Mouse (Mus musculus): Measurements from ENCODE around the gene Nectin2.
"Not testable (repeated sequence)": the region's sequence is repeated elsewhere in the genome, so short reads cannot be mapped to it uniquely, and the experiment has no call there.

The Nectin2 gene

DNA sequence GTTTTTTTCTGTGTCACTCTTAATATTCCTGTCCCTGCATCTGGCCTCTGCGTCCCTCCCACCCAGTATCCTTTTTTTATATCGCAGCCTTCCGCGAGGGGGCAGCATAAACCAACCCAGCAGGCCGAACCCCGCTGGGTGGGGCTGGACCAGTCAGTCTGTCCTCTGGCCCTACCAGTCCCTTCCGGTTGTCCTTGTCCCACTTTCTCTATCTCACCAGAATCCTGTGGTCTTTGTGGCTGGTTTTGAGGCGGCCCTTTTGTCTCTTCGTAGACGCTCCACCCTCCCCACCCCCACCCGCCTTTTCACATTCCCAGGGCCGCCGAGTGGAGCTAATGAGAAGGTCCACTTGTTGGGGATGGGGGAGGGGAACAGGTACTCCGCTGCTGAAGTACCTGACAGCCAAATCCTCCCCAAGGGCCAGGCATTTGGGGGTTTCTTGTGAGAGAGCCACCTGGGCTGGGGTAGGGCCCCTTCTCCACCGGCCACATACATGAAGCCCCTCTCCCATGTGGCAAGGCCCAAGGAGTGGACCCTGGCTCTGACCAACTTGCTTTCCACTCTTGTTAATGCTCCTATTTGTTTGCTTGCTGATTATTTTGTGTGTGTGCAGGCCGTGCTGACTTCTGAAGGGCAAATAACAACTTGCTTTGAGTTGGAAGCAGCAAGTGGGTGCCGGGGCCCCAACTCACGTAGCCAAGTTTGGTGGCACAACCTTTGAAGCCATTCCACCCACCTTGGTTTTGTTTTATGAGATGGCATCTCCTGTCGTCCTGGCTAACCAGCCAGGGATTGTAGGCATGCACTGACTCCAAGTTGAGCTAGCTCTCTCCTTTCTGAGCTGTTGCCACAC, at the start of gene Nectin2:
Gene Nectin2, minus strand, starts transcription at position 267 of the 853 bp plus-strand sequence.
- DNase-seq (ENCODE audit: low spot score) = peak; percentile 52

DNA sequence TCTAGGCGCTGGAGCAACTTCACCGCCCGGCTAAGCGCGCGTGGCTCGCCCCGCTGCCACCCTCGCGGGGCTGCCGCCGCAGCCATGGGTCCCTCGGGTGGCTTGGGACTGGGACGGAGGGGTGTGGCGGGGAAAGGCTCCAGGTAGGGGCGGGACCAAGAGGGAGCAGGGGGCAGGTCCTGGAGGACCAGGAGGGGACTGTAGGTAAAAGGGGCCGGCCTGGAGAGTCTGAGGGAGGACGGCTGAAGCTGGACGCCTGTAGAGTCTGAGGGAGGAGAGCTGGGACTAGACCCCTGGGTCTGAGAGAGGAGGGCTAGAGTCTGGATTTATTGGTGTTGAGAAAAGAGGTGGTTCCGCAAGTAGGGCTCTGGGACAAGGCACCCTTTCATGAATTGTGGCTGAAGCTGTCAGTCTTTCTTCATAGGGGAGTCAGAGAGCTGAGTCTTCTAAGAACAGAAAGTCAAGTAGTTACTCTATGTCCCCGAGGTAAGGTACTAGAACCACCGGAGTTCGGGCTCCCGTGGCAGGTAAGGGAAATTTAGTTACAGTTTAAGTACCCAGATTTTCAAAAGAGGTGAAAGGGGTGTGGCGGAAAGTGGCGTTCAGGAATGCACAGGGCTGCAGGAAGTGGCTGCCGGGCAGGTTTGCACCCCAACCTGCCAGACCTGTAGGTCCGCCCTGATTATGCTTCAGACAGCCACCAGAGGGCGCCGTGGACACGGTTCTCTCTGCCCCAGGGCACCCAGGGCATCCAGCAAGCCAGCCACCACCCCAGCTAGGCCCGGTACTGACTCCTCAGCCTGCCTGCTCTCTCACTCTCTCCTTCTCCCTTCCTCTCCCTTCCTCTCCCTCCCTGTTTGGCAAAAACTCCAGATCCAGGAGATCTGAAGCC, 46.7 kb upstream of the Nectin2 start, which contains the start of gene Cblc:
Gene Cblc, minus strand, starts transcription at position 113 of the 892 bp plus-strand sequence.
- DNase-seq (ENCODE audit: low spot score) = no peak

DNA sequence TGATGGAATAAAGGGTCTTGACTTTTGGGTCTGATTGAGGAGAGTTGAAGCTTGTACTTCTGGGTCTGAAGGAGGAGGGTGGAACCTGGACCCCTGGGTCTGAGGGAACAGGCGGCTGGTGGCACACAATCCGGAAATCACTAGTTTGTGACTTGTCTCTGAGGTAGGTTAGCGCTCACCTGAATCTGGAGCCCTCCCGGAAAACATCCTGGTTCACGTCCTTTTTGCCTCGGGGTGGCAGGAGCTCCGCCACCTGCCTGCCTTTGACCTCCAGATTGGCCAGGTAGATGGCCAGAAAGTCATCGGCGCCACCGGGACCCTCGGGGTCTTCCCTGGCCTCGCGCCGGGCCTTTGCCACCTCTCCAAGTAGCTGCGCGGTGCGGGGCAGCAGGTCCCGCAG, 46.0 kb upstream of the Nectin2 start:
- DNase-seq (ENCODE audit: low spot score) = no peak

DNA sequence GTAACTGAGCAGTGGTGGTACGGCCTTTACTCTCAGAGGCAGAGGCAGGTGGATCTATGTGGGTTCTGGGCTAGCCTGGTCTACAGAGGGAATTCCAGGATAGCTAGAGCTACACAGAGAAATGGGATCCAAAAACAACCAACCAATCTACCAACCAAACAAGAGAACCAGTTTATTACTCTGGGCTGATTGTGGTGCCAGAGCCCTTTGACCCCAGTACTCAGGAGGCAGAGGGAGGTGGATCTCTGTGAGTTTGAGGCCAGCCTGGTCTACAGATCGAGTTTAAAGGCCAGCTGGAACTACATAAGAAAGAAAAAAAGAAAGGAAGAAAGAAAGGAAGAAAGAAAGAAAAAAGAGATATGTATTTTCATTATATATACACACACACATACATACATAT, 45.0 kb upstream of the Nectin2 start:
- no peak for DNase-seq (ENCODE audit: low spot score)

DNA sequence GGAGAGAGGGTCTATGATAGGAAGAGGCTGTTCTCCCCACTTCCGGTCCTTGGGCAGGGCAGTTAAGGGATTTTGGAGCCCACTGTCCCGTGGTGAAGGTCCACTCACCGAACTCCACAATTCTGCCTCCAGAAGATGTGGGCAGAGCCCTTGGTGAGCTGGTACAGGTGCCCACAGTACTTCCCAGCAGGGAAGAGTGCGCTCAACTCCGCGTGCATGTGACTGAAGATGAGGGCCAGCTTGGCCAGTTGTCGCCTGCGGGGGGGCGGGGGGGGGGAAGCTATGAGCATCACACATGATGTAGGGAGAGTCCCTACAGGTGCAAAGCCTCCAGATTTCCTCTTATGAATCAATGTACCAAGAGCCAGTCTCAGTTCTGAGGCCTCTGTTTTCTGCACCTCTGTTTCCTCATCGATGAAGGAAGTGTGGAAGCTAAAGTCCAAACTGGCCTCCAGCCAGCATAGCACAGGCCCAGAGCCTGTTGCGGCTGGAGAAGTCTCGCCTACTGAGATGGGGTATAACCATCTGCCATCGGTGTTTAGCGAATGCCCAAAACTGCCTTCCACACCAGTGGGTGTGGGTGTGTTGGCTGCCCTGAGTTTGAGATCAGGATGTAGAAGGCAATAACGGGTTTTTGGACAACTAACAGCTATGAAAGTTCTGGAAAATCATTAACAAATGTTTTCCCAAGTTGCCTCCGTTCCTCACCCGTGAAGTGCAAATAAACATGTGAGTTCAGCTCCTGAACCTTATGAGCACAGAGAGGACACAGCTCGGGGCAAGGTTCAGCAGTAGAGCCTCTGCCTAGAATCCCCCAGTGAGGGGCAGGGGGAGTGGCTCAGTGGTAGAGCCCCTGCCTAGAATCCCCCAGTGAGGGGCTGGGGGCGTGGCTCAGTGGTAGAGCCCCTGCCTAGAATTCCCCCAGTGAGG, 42.7 kb upstream of the Nectin2 start:
- DNase-seq (ENCODE audit: low spot score) = no peak

DNA sequence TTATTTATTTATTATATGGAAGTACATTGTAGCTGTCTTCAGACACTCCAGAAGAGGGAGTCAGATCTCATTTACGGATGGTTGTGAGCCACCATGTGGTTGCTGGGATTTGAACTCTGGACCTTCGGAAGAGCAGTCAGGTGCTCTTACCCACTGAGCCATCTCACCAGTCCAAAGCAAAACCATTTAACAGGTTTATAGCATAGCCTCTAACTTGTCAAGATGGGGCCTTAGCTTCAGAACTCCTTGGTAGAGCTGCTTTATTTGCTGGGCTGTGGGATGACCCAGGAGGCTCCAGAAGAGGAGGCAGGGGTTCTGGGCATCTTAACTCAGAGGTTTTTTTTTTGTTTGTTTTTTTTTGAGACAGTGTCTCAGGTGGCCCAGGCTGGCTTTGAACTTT, 41.2 kb upstream of the Nectin2 start:
- not testable (repeated sequence) for DNase-seq (ENCODE audit: low spot score)

DNA sequence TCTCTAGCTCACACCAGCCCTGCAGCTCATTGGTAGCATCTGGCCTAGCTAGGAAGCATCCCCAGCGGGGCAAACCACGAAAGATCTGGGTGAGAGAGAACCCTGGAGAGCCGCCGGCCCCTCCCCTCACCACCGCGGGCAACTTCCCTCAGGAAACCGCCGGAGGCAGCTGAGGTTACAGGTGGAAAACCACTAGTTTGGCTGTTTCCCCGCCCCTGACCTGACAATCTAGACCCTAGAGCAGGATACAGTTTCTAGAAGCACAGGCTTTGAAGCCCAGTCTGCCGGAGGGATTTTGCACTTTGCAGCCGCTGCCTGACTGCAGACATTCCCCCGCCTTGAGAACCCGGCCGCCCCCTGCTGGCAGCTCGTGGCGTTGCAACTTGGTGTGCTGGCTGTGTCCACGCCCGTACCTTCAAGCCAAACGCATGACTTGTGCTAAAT, 39.6 kb upstream of the Nectin2 start:
- peak; percentile 66 for DNase-seq (ENCODE audit: low spot score)

DNA sequence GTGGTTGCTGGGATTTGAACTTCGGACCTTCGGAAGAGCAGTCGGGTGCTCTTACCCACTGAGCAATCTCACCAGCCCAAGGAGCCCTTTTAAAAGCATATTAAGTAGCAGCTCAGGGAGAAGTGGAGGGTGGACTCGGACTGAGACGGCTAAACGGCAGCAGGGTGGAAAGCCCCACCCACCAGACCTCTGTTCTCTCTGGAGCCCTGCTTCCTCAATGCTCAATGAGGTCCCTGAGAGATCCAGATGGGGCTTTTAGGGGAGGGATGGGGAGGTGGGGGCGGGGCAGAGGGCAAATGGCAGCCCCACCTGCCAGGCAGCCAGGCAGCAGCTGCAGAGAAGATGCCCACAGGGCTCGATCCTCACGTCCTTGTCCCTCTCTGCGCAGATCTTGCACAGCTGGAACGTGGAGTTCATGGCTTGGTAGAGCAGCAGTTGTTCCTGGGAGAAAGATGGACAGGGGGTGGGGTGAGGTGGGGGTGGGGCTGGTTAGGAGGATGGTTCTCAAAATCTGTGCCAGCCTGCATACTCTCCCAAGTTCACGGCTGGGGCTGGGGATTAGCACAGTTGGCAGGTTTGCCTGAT, 35.7 kb upstream of the Nectin2 start:
- DNase-seq (ENCODE audit: low spot score) = no peak

DNA sequence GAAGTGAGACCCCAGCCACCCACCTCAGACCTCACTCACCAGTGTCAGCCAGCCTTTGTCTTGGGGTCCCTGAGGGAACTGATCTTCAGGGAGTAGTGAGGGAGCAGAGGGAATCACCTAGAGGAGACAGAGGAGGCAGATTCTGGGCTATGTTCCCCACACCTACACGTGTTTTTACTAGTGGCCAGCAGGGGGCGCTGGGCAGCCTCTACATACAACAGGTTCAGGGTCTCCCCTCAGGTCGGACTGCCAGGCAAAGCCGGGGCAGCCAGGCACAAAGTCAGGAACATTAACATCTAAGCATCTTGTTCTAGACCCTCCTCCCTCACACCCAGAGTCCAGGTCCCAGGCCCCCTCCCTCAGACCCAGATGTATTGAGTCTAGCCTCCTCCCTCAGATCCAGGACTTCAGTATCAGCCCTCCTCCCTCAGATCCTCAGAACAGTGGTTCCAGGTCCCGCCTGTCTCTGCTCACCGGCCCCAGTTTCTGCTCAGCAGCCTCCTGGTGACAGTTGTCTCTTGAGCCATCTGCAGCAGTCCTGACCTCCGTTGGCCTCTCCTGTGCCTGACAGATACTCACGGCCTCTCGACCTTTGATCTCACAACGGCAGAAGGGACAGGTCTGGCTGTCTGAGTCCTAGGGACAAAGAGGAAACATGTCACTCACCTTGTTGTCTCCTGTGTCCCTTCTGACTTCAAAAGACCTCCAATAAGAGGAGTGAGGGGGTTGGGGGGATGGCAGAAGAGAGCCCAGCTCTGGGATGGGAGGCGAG, 34.7 kb upstream of the Nectin2 start:
- DNase-seq (ENCODE audit: low spot score) = no peak

DNA sequence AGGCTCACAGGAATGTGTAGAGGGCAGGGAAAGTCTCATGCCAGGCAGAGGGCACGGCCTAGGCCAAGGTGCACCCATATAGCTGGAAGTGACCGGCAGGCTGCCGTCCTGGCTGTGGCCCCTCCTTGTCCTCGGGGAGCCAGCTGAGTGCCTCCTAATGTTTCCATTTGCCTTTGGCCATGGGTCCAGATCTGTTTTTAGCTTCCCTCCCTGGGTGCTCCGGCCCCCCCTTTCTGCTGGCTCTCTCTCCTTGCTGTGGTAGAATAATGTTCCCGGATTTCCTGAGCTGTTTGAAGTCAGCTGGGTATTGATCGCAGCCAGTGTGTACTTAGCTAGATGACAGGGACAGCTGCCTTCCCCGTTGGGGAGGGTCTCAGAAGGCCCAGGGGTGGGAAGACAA, 33.3 kb upstream of the Nectin2 start:
- DNase-seq (ENCODE audit: low spot score) = no peak

DNA sequence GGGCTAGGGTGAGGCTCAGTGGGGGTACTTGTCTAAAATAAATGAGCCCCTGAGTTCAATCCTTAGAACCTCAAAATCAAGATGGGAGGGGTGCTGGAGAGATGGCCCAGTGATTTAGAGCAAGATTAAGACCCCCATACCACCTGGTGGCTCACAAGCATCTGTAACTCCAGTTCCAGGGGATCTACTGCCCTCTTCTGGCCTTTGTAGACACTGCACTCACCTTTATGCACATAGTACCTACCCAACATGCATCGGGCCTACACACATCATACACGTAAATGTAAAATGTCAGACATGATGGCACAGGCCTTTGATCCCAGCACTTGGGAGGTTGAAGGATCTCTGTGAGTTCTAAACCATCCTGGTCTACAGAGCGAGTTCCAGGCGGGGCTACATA, 32.4 kb upstream of the Nectin2 start:
- DNase-seq (ENCODE audit: low spot score) = no peak

DNA sequence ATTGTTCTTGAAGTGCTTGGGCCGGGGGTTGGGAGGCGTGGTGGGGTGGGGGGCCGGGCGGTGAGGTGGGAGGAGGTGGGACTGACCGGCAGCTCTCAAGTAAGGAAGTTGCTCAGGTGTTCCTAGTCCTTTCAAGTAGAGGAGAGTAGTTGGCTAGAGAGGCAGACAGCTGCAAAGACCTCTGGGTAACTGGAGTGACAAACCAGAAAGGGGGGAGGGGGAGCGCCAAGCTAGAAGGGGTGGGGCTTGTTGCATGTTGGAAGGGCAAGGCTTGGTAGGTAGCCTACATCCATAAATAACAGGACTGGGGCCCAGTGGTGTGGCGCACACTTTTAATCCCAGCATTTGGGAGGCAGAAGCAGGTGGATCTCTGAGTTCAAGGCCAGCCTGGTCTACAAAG, 31.5 kb upstream of the Nectin2 start:
- no peak for DNase-seq (ENCODE audit: low spot score)

DNA sequence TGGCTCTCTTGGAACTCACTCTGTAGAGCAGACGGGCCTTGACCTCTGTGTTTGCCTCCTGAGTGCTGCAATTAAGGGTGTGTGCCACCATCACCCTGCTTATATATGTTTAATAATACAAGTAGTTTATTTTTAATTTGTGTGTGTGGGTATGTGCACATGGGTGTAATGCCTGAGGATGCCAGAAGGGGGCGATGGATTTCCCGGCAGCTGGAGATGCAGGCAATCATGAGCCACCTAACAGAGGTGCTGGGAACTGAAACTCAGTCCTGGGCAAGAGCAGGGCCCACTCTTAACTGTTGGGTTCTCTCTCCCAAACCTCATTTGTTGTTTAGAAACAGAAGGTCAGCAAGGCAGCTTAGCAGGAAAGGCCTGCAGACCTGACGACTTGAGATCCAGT, 29.6 kb upstream of the Nectin2 start:
- no peak for DNase-seq (ENCODE audit: low spot score)

DNA sequence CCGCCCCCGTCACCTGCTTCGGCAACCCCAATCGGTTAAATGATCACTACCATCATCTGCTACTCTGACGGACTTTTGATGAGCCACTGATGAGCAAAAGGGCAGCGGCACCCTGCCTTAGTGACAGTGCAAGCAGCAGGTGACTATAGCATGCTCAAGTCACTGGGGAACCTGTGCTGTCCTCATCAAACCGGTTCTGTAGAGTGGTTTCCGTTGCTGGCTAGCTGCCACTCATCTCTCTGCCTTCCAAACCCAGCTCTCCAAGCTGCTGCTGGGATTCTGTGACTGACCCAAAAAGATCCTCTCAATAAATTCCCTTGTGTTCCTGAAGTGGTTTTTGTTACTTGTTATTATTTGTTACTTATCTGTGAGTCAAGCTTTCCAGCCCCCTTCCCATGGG, 28.4 kb upstream of the Nectin2 start:
- no peak for DNase-seq (ENCODE audit: low spot score)

DNA sequence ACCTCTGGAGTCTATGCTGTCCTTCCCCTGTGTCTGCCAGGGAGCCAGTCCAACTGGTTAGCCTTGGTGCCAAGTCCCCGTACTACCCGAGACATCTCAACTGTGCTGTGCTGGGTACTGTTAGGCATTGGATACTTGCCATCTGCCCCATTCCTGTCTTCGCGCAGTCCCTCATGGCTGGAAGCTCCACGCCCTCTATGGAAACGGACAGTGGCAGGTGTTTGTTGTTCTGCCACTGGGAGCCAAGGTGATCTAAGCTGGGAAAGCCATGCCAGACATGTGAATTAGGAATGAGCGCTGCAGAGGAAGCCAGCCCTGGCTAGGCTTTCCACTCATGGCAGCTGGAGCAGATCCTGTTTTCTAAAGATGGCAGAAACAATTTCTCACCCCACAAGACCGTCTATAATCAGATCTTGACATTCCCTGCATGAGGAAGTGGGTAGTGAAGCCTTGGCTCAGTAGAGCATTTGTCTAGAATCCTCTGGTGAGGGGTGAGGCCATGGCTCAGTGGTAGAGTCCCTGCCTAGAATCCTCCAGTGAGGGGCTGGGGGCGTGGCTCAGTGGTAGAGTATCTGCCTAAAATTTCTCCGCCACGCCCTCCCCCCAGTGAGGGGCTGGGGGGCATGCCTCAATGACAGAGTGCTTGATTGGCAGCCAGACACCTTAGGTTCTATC, 26.9 kb upstream of the Nectin2 start:
- no peak for DNase-seq (ENCODE audit: low spot score)

DNA sequence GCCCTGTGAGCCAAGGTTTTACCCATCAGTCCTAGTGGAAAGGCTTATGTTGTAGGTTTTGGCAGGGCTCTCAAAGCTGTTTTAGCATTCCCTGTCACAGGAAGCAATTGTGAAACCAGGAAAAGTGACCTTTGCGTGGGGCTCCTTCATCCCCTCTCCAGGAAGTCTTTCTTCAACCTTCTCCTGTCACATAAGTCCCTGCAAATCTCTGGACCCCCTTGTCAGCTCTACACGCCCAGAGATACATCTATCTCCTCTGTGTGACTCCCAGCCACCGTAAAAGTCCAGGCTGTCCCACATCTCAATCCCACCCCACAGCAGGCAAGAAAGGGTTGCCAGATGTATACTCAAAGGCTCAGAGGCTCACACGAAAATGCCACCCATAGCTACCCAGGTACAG, 21.4 kb upstream of the Nectin2 start:
- DNase-seq (ENCODE audit: low spot score) = no peak

DNA sequence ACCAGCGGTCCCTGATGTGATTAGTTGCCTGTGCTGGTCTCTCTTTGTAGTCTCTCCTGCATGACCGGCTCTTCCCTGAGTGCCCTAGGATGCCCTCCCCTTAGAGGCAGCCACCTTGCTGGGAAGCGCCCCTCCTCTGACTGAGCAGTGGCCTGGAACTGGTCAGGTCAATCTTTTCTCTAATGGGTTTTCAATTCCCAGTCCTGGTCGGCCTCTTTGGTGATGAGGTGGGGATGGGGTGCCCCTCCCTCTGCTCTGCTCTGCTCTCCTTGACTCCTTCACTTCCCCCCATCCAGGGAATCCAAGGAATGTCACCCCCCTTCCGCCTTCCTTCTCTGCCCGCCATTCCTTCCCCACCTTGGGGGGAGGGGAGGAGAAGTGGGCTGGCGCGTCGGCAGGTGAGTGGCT, 20.7 kb upstream of the Nectin2 start, which contains the start of gene Bcam:
Gene Bcam, minus strand, starts transcription at position 33 of the 408 bp plus-strand sequence.
- no peak for DNase-seq (ENCODE audit: low spot score)

DNA sequence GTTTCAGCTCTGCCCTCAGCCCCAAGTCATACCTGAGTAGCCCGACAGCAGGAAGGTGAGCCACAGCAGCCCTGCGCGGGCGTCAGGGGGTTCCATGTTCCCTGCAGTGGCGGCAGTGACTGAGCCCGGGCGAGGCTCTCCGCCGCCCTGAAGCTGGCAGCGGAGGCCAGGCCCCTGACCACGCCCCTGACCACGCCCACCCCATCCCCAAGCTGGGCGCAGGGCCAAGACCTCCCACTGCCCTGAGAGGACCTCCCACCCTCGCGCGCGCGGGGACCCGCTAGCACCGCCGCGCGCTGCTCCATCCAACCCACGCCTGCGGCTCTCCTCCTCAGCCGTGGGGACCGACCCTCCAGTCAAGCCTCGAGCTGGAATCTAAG, 20.1 kb upstream of the Nectin2 start:
- no peak for DNase-seq (ENCODE audit: low spot score)

DNA sequence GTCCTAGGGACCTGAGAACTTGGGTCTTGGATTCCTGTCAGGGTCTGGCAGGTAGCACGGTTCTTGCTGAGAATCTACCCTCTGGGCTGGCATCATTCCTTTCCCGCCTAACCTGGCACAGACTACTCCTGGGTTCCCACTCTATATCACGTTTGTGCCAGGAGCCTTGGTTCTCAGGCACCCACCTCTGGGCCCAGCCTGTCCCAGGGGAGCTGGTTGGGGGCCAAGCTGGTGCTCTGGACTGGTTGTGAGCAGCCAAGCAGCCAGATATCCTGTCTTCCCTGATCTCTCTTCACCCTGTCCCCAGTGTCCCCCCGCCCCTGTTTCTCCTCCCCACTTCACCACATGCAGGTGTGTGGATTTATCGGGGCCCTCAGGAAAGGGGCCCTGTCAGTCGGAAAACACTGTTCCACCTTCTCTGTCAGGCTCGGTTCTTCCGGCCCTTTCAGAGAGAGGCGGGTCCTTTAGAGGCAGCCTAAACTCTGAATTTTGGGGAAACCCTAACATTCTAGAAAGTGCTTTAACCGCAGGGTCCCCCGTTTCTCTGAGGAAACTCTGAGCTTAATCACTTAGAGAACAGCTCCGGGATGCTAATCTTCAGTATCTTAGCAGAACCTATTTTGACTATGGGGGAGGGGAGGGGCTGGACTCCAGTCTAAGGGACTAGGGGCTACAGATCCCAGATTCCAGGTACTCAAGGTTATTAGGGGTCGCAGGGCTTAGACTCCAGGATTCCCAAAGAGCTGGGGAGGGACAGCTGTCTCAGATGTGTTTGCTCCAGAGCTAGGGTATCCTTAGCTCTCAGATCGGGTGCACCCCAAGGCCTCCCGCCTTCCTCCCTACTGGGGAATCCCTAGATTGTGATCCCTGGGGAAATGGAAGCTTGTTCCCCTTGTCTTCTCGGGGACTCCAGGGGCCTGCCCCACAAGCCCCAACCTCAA, 19.4 kb upstream of the Nectin2 start:
- DNase-seq (ENCODE audit: low spot score) = no peak

All from left cerebral cortex, adult 11 months (tissue).